Mouse (Mus musculus) liver, postnatal 0 days (tissue): ENCODE measurements around the gene Pdxdc1. TPM values are rescaled to one million over a fixed set of nuclear protein-coding genes. Genes with fewer than 3 reads are reported as not detected.

ENCODE experiments used
- ATAC-seq: fragments of 200-750 bp; cut with Nextera tagmentation; 2 replicates; pipeline ENCODE4 v1.8.0; 2017; ENCODE audit warnings: mild to moderate bottlenecking, moderate library complexity
- DNase-seq: peaks from one replicate; pipeline ENCODE4 v3.0.0-alpha.2; 2016
- H3K27ac ChIP-seq: fragments of 300-500 bp; sonication (generic); 2 replicates; pipeline ENCODE4 v1.5.1; 2014; ENCODE audit warnings: antibody characterized with exemption, moderate library complexity, mild to moderate bottlenecking, low read depth
- H3K27me3 ChIP-seq: fragments of 300-500 bp; sonication (generic); 2 replicates; pipeline ENCODE4 v1.6.1; 2014; ENCODE audit warnings: low read length, control low read depth, mixed read lengths; ENCODE audit not compliant: insufficient read depth
- H3K36me3 ChIP-seq: fragments of 300-500 bp; sonication (generic); replicated peaks from 2 replicates; pipeline ENCODE4 v1.6.1; 2014; ENCODE audit warnings: mild to moderate bottlenecking, control low read depth, low read length, moderate library complexity, mixed read lengths; ENCODE audit not compliant: insufficient read depth
- H3K4me1 ChIP-seq: fragments of 300-500 bp; sonication (generic); 2 replicates; pipeline ENCODE4 v1.6.1; 2014; ENCODE audit warnings: antibody characterized with exemption, mild to moderate bottlenecking, control low read depth; ENCODE audit not compliant: insufficient read depth
- H3K4me2 ChIP-seq: fragments of 300-500 bp; sonication (generic); 2 replicates; pipeline ENCODE4 v1.6.1; 2014; ENCODE audit warnings: low read depth, mild to moderate bottlenecking, low read length, moderate library complexity, mixed read lengths
- H3K4me3 ChIP-seq: fragments of 300-500 bp; sonication (generic); 2 replicates; pipeline ENCODE4 v1.5.1; 2014; ENCODE audit warnings: low read depth, low read length
- H3K9ac ChIP-seq: fragments of 300-500 bp; sonication (generic); replicated peaks from 2 replicates; pipeline ENCODE4 v1.6.1; 2014; ENCODE audit warnings: mild to moderate bottlenecking, moderate library complexity
- H3K9me3 ChIP-seq: fragments of 300-500 bp; sonication (generic); 2 replicates; pipeline ENCODE4 v1.6.1; 2016; ENCODE audit warnings: mild to moderate bottlenecking, control low read depth, low read length, mixed read lengths
- CTCF ChIP-seq: sonication (generic); IDR thresholded peaks from 2 replicates; pipeline ENCODE4 v1.5.1; 2016; ENCODE audit warnings: antibody characterized with exemption, low read depth
- EP300 ChIP-seq: IDR thresholded peaks from 2 replicates; pipeline ENCODE4 v1.6.1; 2016; ENCODE audit warnings: antibody characterized with exemption, low read depth, mild to moderate bottlenecking
- WGBS: fragments of 180-500 bp; shearing (Covaris S2); extraction: QIAGEN DNeasy Blood & Tissue Kit; methylation state at CpG from one replicate; pipeline ENCODE4 v1.1.7; 2014; ENCODE audit not compliant: insufficient replicate concordance; 5-methylcytosine and 5-hydroxymethylcytosine counted together
- polyA plus RNA-seq: library from polyadenylated mRNA; unstranded; fragments of >200 nt; fragmentation: Nextera tagmentation; extraction: Ambion mirVana; gene quantifications from 2 replicates; pipeline ENCODE4 v1.2.1, GENCODE M21; 2015

The Pdxdc1 gene
- polyA plus RNA-seq, 1 experiment from 2014 or later: 27.5 TPM

GRCm38 (mm10) chr16:13848310-13848709 is 54.6 kb downstream of the Pdxdc1 start:
- no peak for TF ChIP-seq CTCF
- no peak for TF ChIP-seq EP300
- H3K36me3 ChIP-seq: peaks cover 37% of the 10 kb centered on the region
- 39% methylated on average over 2 of the region's 2 CpGs for WGBS
- no peak overlapping the region for H3K4me2 ChIP-seq
- no peak for DNase-seq
- H3K27me3 ChIP-seq: no peaks in the 10 kb centered on the region
- ATAC-seq: no peak
- no peaks in the 10 kb centered on the region for H3K9me3 ChIP-seq
- H3K27ac ChIP-seq: no peak overlapping the region
- no peak overlapping the region for H3K4me3 ChIP-seq
- H3K9ac ChIP-seq: no peak overlapping the region
- H3K4me1 ChIP-seq: no peaks in the 10 kb centered on the region

- ATAC-seq (no peak), DNase-seq (no peak)
- no peak overlapping the region for H3K27ac ChIP-seq
- no peaks in the 10 kb centered on the region for H3K4me1 ChIP-seq
- no peak overlapping the region for H3K4me2 ChIP-seq
- H3K27me3 ChIP-seq: no peaks in the 10 kb centered on the region
- no peaks in the 10 kb centered on the region for H3K9me3 ChIP-seq
- WGBS: 95% methylated on average over 1 of the region's 1 CpGs
- peaks cover 43% of the 10 kb centered on the region for H3K36me3 ChIP-seq
- TF ChIP-seq EP300 (no peak), CTCF (no peak)
- no peak overlapping the region for H3K9ac ChIP-seq
- H3K4me3 ChIP-seq: no peak overlapping the region
Observed at GRCm38 (mm10) chr16:13846675-13847074, 56.3 kb downstream of the Pdxdc1 start.

GRCm38 (mm10) chr16:13845031-13845430 is 57.9 kb downstream of the Pdxdc1 start:
- Histone ChIP-seq H3K36me3 (peaks cover 49% of the 10 kb centered on the region), H3K4me2 (no peak overlapping the region), H3K4me3 (no peak overlapping the region), H3K9ac (no peak overlapping the region), H3K27ac (no peak overlapping the region), H3K4me1 (no peaks in the 10 kb centered on the region), H3K27me3 (no peaks in the 10 kb centered on the region), H3K9me3 (no peaks in the 10 kb centered on the region)
- DNase-seq: no peak
- WGBS: 87% methylated on average over 5 of the region's 5 CpGs
- ATAC-seq: no peak
- TF ChIP-seq CTCF (no peak), EP300 (no peak)

DNA sequence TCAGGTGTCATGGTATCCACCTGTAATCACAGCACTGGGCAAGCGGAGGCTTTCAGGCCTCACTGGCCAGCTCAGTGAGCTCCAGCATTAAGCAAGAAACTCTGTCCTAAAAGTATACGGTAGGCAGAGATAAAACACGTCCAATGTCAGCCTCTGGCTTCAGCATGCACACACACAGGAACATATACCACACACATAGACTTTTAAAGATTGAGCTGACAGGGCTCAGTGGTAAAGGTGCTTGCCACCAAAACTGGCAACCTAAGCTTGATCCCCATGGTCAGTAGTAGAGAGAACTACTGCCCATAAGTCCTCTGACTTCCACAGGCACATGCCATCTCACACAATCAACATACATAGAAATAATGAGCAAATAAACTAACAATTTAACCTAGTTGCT is 62.0 kb downstream of the Pdxdc1 start:
- Histone ChIP-seq H3K9ac (no peak overlapping the region), H3K4me2 (no peak overlapping the region), H3K4me3 (no peak overlapping the region), H3K4me1 (0 out of 2 replicates have a peak, but pooled peaks cover 3% of the 10 kb centered on the region), H3K36me3 (peaks cover 74% of the 10 kb centered on the region), H3K9me3 (no peaks in the 10 kb centered on the region), H3K27ac (no peak overlapping the region), H3K27me3 (no peaks in the 10 kb centered on the region)
- no peak for ATAC-seq
- no peak for DNase-seq
- WGBS: 83% methylated on average over 3 of the region's 3 CpGs
- no peak for TF ChIP-seq EP300

GRCm38 (mm10) chr16:13840056-13840455 is 62.9 kb downstream of the Pdxdc1 start:
- WGBS: 85% methylated on average over 7 of the region's 7 CpGs
- no peak overlapping the region for H3K4me2 ChIP-seq
- ATAC-seq (no peak), DNase-seq (no peak)
- 0 out of 2 replicates have a peak, but pooled peaks cover 3% of the 10 kb centered on the region for H3K4me1 ChIP-seq
- no peaks in the 10 kb centered on the region for H3K9me3 ChIP-seq
- no peak overlapping the region for H3K4me3 ChIP-seq
- no peak for TF ChIP-seq EP300
- no peak for TF ChIP-seq CTCF
- H3K27ac ChIP-seq: no peak overlapping the region
- H3K36me3 ChIP-seq: peaks cover 74% of the 10 kb centered on the region
- no peaks in the 10 kb centered on the region for H3K27me3 ChIP-seq
- no peak overlapping the region for H3K9ac ChIP-seq

- Histone ChIP-seq H3K9ac (no peak overlapping the region), H3K9me3 (no peaks in the 10 kb centered on the region), H3K27me3 (no peaks in the 10 kb centered on the region), H3K4me1 (peaks cover 3% of the 10 kb centered on the region; the same call in 1 of the 2 replicates), H3K4me2 (no peak overlapping the region), H3K4me3 (no peak overlapping the region), H3K27ac (no peak overlapping the region), H3K36me3 (peaks cover 75% of the 10 kb centered on the region)
- DNase-seq: no peak
- no peak for ATAC-seq
- WGBS: 81% methylated on average over 5 of the region's 5 CpGs
- TF ChIP-seq EP300 (no peak), CTCF (no peak)
Observed at GRCm38 (mm10) chr16:13834382-13834781, 68.5 kb downstream of the Pdxdc1 start.

GRCm38 (mm10) chr16:13831606-13832005 is 71.3 kb downstream of the Pdxdc1 start:
- WGBS: 62% methylated on average over 5 of the region's 5 CpGs
- H3K36me3 ChIP-seq: peaks cover 71% of the 10 kb centered on the region
- H3K4me2 ChIP-seq: no peak overlapping the region

More at GRCm38 (mm10) chr16:13831606-13832005, 71.3 kb downstream of the Pdxdc1 start:
- TF ChIP-seq EP300: no peak
- TF ChIP-seq CTCF: no peak
- Histone ChIP-seq H3K9ac (0 out of 2 replicates have a peak overlapping the region, but pooled peaks have one; percentile 16), H3K4me1 (no peaks in the 10 kb centered on the region; the same call in 1 of the 2 replicates), H3K27ac (peak overlapping the region; percentile 34; the same call in 1 of the 2 replicates), H3K27me3 (no peaks in the 10 kb centered on the region), H3K9me3 (no peaks in the 10 kb centered on the region), H3K4me3 (no peak overlapping the region)
- DNase-seq: peak; percentile 51
- peak; percentile 75 for ATAC-seq
